Mouse (Mus musculus): ENCODE results near the gene Fscn2. TPM values are rescaled to one million over a fixed set of nuclear protein-coding genes. Genes with fewer than 3 reads are reported as not detected.
A peak's percentile ranks its signal among the peaks of the same experiment; 100 is the strongest.
"Not testable (repeated sequence)": the region's sequence is repeated elsewhere in the genome, so short reads cannot be mapped to it uniquely, and the experiment has no call there.

The Fscn2 gene
- polyA plus RNA-seq, 2 experiments: not detected

DNA sequence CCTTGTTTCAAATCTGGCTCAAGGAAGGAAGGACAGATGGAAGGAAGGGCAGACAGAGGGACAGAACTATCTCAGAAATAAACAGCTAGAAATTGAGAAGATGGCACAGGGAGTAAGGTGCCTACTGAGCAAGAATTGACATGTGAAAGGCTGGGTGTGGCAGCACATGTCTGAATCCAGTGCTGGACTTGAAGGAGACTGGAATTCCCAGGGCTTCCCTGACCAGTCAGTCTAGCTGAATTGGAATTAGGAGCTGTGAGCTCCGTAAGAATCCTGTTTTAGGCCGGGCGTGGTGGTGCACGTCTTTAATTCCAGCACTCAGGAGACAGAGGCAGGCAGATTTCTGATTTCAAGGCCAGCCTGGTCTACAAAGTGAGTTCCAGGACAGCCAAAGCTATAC, 19.7 kb upstream of the Fscn2 start:
- TF ChIP-seq EP300 (IDR thresholded peaks at IDR 0.05; ENCODE audit: low read depth) (no peak), CTCF (IDR thresholded peaks at IDR 0.05; ENCODE audit: low read depth) (no peak)
- DNase-seq (ENCODE audit: low read depth in 3 of 3, low spot score in 3 of 3) (no peak), ATAC-seq (ENCODE audit: insufficient read depth) (no peak)
- Histone ChIP-seq H3K36me3 (replicated peaks; ENCODE audit: control insufficient read depth, insufficient read depth, low read depth) (peaks cover 10% of the 10 kb centered on the region), H3K4me3 (ENCODE audit: insufficient read depth in 1 of 2, low read depth in 2 of 2, low read length in 2 of 2) (no peak overlapping the region), H3K27me3 (ENCODE audit: control insufficient read depth, insufficient read depth, low read length) (no peaks in the 10 kb centered on the region), H3K4me1 (replicated peaks; ENCODE audit: control insufficient read depth in 2 of 2, insufficient read depth in 2 of 2, low read length in 1 of 2) (peaks cover 0 to 10% of the 10 kb centered on the region in 2 experiments; a peak in 3 of 4 replicates), H3K9me3 (ENCODE audit: control insufficient read depth, low read length) (no peaks in the 10 kb centered on the region), H3K4me2 (ENCODE audit: low read depth) (no peak overlapping the region), H3K27ac (no peak overlapping the region), H3K9ac (replicated peaks) (no peak overlapping the region)
- 81% methylated on average over 4 of the region's 4 CpGs for WGBS (ENCODE audit: insufficient replicate concordance)

DNA sequence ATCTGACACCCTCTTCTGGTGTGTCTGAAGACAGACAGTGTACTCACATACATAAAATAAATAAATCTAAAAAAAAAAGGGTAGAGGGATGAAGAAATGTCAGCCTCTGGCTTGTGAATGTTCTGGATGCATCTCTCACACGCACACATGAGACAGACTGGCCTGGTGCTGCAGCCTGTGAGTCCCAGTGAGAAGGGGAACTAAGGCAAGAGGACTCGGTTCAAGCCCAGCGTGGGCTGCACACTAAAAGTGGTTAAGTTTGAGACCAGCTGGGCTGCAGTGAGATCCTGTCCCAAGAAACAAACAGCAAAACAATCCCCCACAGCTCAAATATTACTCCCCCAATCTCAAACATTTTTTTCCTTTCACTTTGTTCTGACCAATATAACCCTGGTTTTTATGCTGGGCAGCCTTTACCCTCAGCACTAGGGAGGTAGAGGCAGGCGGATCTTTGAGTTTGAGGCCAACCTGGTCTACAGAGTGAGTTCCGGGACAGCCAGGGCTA, 18.6 kb upstream of the Fscn2 start:
- H3K9me3 ChIP-seq (ENCODE audit: control insufficient read depth, low read length): no peaks in the 10 kb centered on the region
- H3K4me1 ChIP-seq (replicated peaks; ENCODE audit: control insufficient read depth in 2 of 2, insufficient read depth in 2 of 2, low read length in 1 of 2): peaks cover 0 to 10% of the 10 kb centered on the region in 2 experiments; a peak in 3 of 4 replicates
- 75% methylated on average over 5 of the region's 5 CpGs for WGBS (ENCODE audit: insufficient replicate concordance)
- peaks cover 14% of the 10 kb centered on the region for H3K36me3 ChIP-seq (replicated peaks; ENCODE audit: control insufficient read depth, insufficient read depth, low read depth)
- H3K4me2 ChIP-seq (ENCODE audit: low read depth): no peak overlapping the region
- H3K4me3 ChIP-seq (ENCODE audit: insufficient read depth in 1 of 2, low read depth in 2 of 2, low read length in 2 of 2): no peak overlapping the region
- DNase-seq (ENCODE audit: low read depth in 3 of 3, low spot score in 3 of 3) (no peak), ATAC-seq (ENCODE audit: insufficient read depth) (no peak)
- H3K27ac ChIP-seq: no peak overlapping the region
- H3K27me3 ChIP-seq (ENCODE audit: control insufficient read depth, insufficient read depth, low read length): no peaks in the 10 kb centered on the region
- TF ChIP-seq CTCF (IDR thresholded peaks at IDR 0.05; ENCODE audit: low read depth): no peak
- no peak for TF ChIP-seq EP300 (IDR thresholded peaks at IDR 0.05; ENCODE audit: low read depth)
- H3K9ac ChIP-seq (replicated peaks): no peak overlapping the region

DNA sequence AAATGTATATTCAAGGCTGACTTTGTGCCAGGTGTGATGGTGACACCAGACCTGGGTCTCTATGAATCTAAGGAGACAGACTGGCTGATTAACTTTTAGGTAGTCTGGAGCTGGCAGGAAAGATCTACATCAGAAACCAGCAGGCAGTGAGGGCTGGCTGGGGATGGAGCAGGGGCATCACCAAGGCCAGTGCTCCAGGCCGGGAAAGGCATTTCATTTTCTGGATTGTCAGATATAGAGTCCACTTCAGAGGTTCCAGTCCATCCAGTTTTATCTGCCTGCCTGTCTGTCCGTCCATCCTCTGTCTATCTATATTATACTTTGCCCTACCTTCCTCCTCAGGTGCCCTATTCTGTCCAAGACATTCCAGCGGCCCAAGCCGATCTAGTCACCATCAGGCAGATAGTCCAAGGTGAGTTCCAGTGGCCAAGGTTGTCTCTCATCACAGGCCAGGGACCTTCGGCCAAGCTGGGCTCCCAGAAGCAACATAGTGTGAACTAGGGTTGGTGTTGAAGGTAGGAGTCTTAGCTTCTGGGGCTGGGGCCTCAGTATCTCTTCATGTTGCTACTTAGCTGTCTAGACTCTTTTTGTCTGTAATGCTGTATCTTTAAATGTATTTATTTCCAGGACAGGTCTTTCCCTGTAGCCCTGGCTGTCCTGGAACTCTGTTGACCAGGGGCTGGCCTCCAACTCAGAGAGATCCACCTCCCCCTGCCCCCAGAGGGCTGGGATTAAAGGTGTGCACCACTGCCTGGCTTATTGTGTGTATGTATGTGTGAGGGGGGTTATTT, 17.6 kb upstream of the Fscn2 start:
- peaks cover 0 to 10% of the 10 kb centered on the region in 2 experiments; a peak in 3 of 4 replicates for H3K4me1 ChIP-seq (replicated peaks; ENCODE audit: control insufficient read depth in 2 of 2, insufficient read depth in 2 of 2, low read length in 1 of 2)
- DNase-seq (ENCODE audit: low read depth in 3 of 3, low spot score in 3 of 3): no peak
- whole genome bisulfite sequencing (ENCODE audit: insufficient replicate concordance): 61% methylated on average over 5 of the region's 5 CpGs
- TF ChIP-seq EP300 (IDR thresholded peaks at IDR 0.05; ENCODE audit: low read depth): no peak
- no peak for TF ChIP-seq CTCF (IDR thresholded peaks at IDR 0.05; ENCODE audit: low read depth)
- no peak overlapping the region for H3K4me2 ChIP-seq (ENCODE audit: low read depth)
- H3K36me3 ChIP-seq (replicated peaks; ENCODE audit: control insufficient read depth, insufficient read depth, low read depth): peaks cover 14% of the 10 kb centered on the region
- no peak overlapping the region for H3K9ac ChIP-seq (replicated peaks)
- no peaks in the 10 kb centered on the region for H3K27me3 ChIP-seq (ENCODE audit: control insufficient read depth, insufficient read depth, low read length)
- no peaks in the 10 kb centered on the region for H3K9me3 ChIP-seq (ENCODE audit: control insufficient read depth, low read length)
- no peak overlapping the region for H3K27ac ChIP-seq
- no peak for ATAC-seq (ENCODE audit: insufficient read depth)
- no peak overlapping the region for H3K4me3 ChIP-seq (ENCODE audit: insufficient read depth in 1 of 2, low read depth in 2 of 2, low read length in 2 of 2)

DNA sequence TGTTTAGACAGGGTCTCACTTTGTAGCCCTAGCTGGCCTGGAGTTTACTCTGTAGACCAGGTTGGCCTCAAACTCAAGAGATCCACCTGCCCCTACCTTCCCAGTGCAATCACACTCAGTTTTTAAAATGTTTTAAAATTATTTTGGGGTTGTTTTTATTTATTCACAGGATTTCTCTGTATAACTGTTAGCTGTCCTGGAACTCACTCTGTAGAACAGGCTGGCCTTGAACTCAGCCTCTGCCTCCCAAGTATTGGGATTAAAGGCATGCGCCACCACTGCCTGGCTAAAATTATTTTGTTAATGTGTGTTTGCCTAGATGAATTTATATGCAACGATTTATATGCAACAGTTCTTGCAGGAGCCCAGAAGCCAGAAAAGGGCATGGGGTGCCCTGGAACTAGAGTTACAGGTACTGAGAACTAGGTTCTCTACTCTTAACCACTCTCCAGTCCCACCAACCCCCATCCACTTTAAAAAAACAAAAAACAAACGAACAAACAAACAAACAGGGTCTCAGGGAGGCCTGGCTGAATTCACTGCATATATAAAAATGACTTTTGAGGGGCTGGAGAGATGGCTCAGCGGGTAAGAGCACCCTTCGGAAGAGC, 16.9 kb upstream of the Fscn2 start:
- H3K27ac ChIP-seq: no peak overlapping the region
- peaks cover 14% of the 10 kb centered on the region for H3K36me3 ChIP-seq (replicated peaks; ENCODE audit: control insufficient read depth, insufficient read depth, low read depth)
- H3K4me1 ChIP-seq (replicated peaks; ENCODE audit: control insufficient read depth in 2 of 2, insufficient read depth in 2 of 2, low read length in 1 of 2): peaks cover 4 to 17% of the 10 kb centered on the region in 2 experiments
- DNase-seq (ENCODE audit: low read depth in 3 of 3, low spot score in 3 of 3) (no peak), ATAC-seq (ENCODE audit: insufficient read depth) (no peak)
- H3K27me3 ChIP-seq (ENCODE audit: control insufficient read depth, insufficient read depth, low read length): peaks cover 5% of the 10 kb centered on the region
- 56% methylated on average over 5 of the region's 5 CpGs for WGBS (ENCODE audit: insufficient replicate concordance)
- no peak overlapping the region for H3K4me2 ChIP-seq (ENCODE audit: low read depth)
- H3K9ac ChIP-seq (replicated peaks): no peak overlapping the region
- H3K9me3 ChIP-seq (ENCODE audit: control insufficient read depth, low read length): no peaks in the 10 kb centered on the region
- H3K4me3 ChIP-seq (ENCODE audit: insufficient read depth in 1 of 2, low read depth in 2 of 2, low read length in 2 of 2): no peak overlapping the region
- TF ChIP-seq CTCF (IDR thresholded peaks at IDR 0.05; ENCODE audit: low read depth) (no peak), EP300 (IDR thresholded peaks at IDR 0.05; ENCODE audit: low read depth) (no peak)

DNA sequence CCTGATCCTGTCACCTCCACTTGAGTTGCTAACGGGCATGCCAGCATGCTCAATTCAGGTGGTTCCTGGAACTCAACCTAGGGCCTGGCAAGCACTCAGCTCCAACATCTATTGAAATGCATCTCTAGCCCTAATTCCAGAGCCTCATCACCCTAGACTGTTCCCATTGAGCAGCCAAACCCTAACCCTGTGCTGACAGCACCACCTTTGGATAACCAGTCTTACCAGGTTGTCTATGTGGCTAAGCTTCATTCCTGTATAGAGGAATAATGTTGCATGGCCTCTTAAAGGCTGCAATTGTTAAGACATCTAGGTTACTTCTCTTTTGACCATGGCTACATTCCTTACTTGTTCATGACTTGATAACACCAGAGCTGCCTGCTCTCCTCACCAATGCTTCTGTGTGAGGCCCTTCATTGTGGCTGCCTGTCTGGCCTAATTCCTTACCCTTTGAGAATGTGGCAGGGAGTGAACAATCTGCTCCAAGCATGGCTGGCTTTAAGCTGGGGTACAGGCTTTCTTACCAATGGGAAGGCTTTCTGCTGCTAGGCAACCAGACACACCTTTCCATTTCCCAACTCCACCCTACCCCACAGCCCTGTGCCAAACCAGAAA, 16.2 kb upstream of the Fscn2 start:
- H3K9ac ChIP-seq (replicated peaks): no peak overlapping the region
- no peak overlapping the region for H3K4me2 ChIP-seq (ENCODE audit: low read depth)
- peak overlapping the region; percentile 16; the same call in 1 of the 2 replicates for H3K27ac ChIP-seq
- H3K9me3 ChIP-seq (ENCODE audit: control insufficient read depth, low read length): no peaks in the 10 kb centered on the region
- TF ChIP-seq EP300 (IDR thresholded peaks at IDR 0.05; ENCODE audit: low read depth) (no peak), CTCF (IDR thresholded peaks at IDR 0.05; ENCODE audit: low read depth) (no peak)
- H3K27me3 ChIP-seq (ENCODE audit: control insufficient read depth, insufficient read depth, low read length): peaks cover 12% of the 10 kb centered on the region
- DNase-seq (ENCODE audit: low read depth in 3 of 3, low spot score in 3 of 3): no peak
- H3K4me1 ChIP-seq (replicated peaks; ENCODE audit: control insufficient read depth in 2 of 2, insufficient read depth in 2 of 2, low read length in 1 of 2): peaks cover 7 to 15% of the 10 kb centered on the region in 2 experiments
- 38% methylated on average over 1 of the region's 1 CpGs for WGBS (ENCODE audit: insufficient replicate concordance)
- H3K4me3 ChIP-seq (ENCODE audit: insufficient read depth in 1 of 2, low read depth in 2 of 2, low read length in 2 of 2): peak overlapping the region in 1 of 2 experiments; percentile 8; a peak in 1 of 4 replicates
- ATAC-seq (ENCODE audit: insufficient read depth): no peak
- peaks cover 14% of the 10 kb centered on the region for H3K36me3 ChIP-seq (replicated peaks; ENCODE audit: control insufficient read depth, insufficient read depth, low read depth)

DNA sequence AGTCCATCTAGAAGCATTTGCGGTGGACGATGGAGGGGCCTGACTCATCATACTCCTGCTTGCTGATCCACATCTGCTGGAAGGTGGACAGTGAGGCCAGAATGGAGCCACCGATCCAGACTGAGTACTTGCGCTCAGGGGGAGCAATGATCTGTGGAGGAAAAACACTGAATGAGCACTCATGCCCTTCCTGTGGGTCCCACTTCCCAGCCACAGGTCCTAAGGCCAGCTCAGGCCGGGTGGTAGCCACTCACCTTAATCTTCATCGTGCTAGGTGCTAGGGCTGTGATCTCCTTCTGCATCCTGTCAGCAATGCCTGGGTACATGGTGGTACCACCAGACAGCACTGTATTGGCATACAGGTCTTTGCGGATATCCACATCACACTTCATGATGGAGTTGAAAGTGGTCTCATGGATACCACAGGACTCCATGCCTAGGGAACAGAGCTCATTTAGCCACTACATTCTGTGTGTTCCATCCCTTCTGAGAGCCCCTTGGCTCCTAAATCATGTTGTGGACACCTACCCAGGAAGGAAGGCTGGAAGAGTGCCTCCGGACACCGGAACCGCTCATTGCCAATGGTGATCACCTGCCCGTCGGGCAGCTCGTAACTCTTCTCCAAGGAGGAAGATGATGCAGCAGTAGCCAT, 14.8 kb upstream of the Fscn2 start:
- H3K9me3 ChIP-seq (ENCODE audit: control insufficient read depth, low read length); H3K9ac ChIP-seq (replicated peaks); DNase-seq (ENCODE audit: low read depth in 3 of 3, low spot score in 3 of 3); H3K27ac ChIP-seq; ATAC-seq (ENCODE audit: insufficient read depth): not testable (repeated sequence)
- Histone ChIP-seq H3K27me3 (ENCODE audit: control insufficient read depth, insufficient read depth, low read length) (peaks cover 17% of the 10 kb centered on the region), H3K4me3 (ENCODE audit: insufficient read depth in 1 of 2, low read depth in 2 of 2, low read length in 2 of 2) (peak overlapping the region; percentile 34 to 55), H3K4me1 (replicated peaks; ENCODE audit: control insufficient read depth in 2 of 2, insufficient read depth in 2 of 2, low read length in 1 of 2) (peaks cover 11 to 23% of the 10 kb centered on the region in 2 experiments), H3K4me2 (ENCODE audit: low read depth) (peak overlapping the region; percentile 49), H3K36me3 (replicated peaks; ENCODE audit: control insufficient read depth, insufficient read depth, low read depth) (peaks cover 14% of the 10 kb centered on the region)
- WGBS (ENCODE audit: insufficient replicate concordance): 73% methylated on average over 10 of the region's 13 CpGs

Data from liver, embryonic 14.5 days (tissue).